8 mouse cellular contexts compared by ENCODE assay signal in genomic region chr1:36307495-36308280, GRCm38 (mm10). TPM values are rescaled to one million over a fixed set of nuclear protein-coding genes. Genes with fewer than 3 reads are reported as not detected.
DNase-seq lines count a peak whose midpoint lies in the region; ATAC-seq lines count a peak whose summit lies in the region.

Arid5a (plus strand) TSS chr1:36307733.

- H3K9me3 ChIP-seq in hindbrain, embryonic 16.5 days (ENCODE audit: control insufficient read depth, low read length): no peaks in the 10 kb centered on the region

- peaks cover 44% of the 10 kb centered on the region; the same call in 1 of the 2 replicates for H3K79me2 ChIP-seq in macrophage (ENCODE audit: inconsistent target)

- H3K27me3 ChIP-seq in hindbrain, embryonic 16.5 days (replicated peaks; ENCODE audit: control insufficient read depth, insufficient read depth, low read length): 0 out of 2 replicates have a peak, but pooled peaks cover 2% of the 10 kb centered on the region

- peak within 1 kb of the TSS; percentile 57 for H3K27ac ChIP-seq in hindbrain, embryonic 16.5 days (ENCODE audit: low read depth, low read length)
- peak within 1 kb of the TSS; percentile 82 for H3K27ac ChIP-seq in macrophage

- no peaks in the 10 kb centered on the region for H3K36me3 ChIP-seq in hindbrain, embryonic 16.5 days (ENCODE audit: control insufficient read depth, insufficient read depth, low read length)
- peaks cover 15% of the 10 kb centered on the region for H3K36me3 ChIP-seq in macrophage (ENCODE audit: inconsistent target)

- DNase-seq in R1 (ENCODE audit: low read depth, low spot score): peak; percentile 95
- peak; percentile 86 to 92 for DNase-seq in cerebellum, postnatal 25 days
- DNase-seq in frontal cortex, postnatal 36 days (ENCODE audit: low spot score in 2 of 2): peak; percentile 76 to 84
- DNase-seq in left cerebral cortex, adult 18-20 months (ENCODE audit: low spot score in 2 of 2): peak; percentile 77 to 86
- peak; percentile 91 for DNase-seq in right cerebral cortex, adult 18-20 months
- DNase-seq in urinary bladder, postnatal 10 days (ENCODE audit: low spot score): peak; percentile 45

- peak within 1 kb of the TSS; percentile 68 for H3K4me3 ChIP-seq in hindbrain, embryonic 16.5 days (ENCODE audit: low read length)
- peak within 1 kb of the TSS; percentile 52 for H3K4me3 ChIP-seq in macrophage (ENCODE audit: inconsistent target)

- peak within 1 kb of the TSS; percentile 71 for H3K9ac ChIP-seq in hindbrain, embryonic 16.5 days (ENCODE audit: low read depth, low read length)

- H3K4me2 ChIP-seq in hindbrain, embryonic 16.5 days (ENCODE audit: low read length): peak within 1 kb of the TSS; percentile 74

- WGBS in hindbrain, embryonic 16.5 days: under 1% methylated on average over 62 of the region's 65 CpGs
- WGBS in macrophage (ENCODE audit: missing documents): 2% methylated on average over 65 of the region's 65 CpGs

- peaks cover 18% of the 10 kb centered on the region for H3K4me1 ChIP-seq in hindbrain, embryonic 16.5 days (ENCODE audit: control insufficient read depth, insufficient read depth, low read depth, low read length)

- ATAC-seq in hindbrain, embryonic 16.5 days: peak; percentile 91

RNA-seq across cellular contexts. Expression of gene Arid5a, which starts in this region (rescaled TPM):
- 6.7 and 7.1 TPM in 2 replicates for polyA plus RNA-seq in hindbrain, embryonic 16.5 days (2015; fragmentation: Nextera tagmentation; extraction: Ambion mirVana)
- 10 to 100 TPM; 15.6 to 18.1 TPM for total RNA-seq in left cerebral cortex, adult 18-20 months (2021)
- 100 to 1,000 TPM in 21 of 26 experiments, 10 to 100 TPM in 5; 60.1 to 619 (median 140) TPM for total RNA-seq in macrophage (2018; cell fraction: chromatin; rRNA removed)
- total RNA-seq in macrophage (2018; cell fraction: cytosol; rRNA removed): 100 to 1,000 TPM in 1 of 26 experiments, 10 to 100 TPM in 25; 17.5 to 148 (median 35.5) TPM
- 100 to 1,000 TPM in 17 of 26 experiments, 10 to 100 TPM in 9; 53.1 to 603 (median 117) TPM for total RNA-seq in macrophage (2018; cell fraction: nucleus; rRNA removed)
- 4.5 to 30.1 TPM (median 23.6 TPM) in 3 replicates for polyA plus RNA-seq in macrophage (2018)

Comparison
In these comparisons a context has a peak if more than half of its experiments do, and no peak if none do; other contexts are left out.
1. Peak in every context shown above with its lines: DNase-seq, ATAC-seq, H3K4me3 ChIP-seq and H3K27ac ChIP-seq.
2. DNase-seq: peak in every context shown above with its lines; median percentile 95 in R1; 91 in right cerebral cortex, adult 18-20 months; 89 in cerebellum, postnatal 25 days; 82 in left cerebral cortex, adult 18-20 months; 80 in frontal cortex, postnatal 36 days; 45 in urinary bladder, postnatal 10 days.